8 mouse cellular contexts compared by ENCODE assay signal in genomic region chr3:123266753-123267651, GRCm38 (mm10). TPM values are rescaled to one million over a fixed set of nuclear protein-coding genes. Genes with fewer than 3 reads are reported as not detected.
DNase-seq lines count a peak whose midpoint lies in the region; ATAC-seq lines count a peak whose summit lies in the region.

Gene Sec24d (plus strand): TSS chr3:123267455.

- WGBS in forebrain, embryonic 11.5 days = 4% methylated on average over 68 of the region's 68 CpGs
- 2% methylated on average over 68 of the region's 68 CpGs for WGBS in heart, embryonic 15.5 days
- WGBS in liver, embryonic 13.5 days (ENCODE audit: insufficient replicate concordance) = 4% methylated on average over 67 of the region's 68 CpGs
- 2% methylated on average over 61 of the region's 68 CpGs for WGBS in stomach, embryonic 14.5 days

- peak; percentile 91 for DNase-seq in CD4-positive, CD25-positive, alpha-beta regulatory T cell, adult 2 months (ENCODE audit: low read depth, low spot score)
- DNase-seq in forebrain, embryonic 11.5 days (ENCODE audit: low spot score) = peak; percentile 88
- peak; percentile 85 to 90 for DNase-seq in kidney, postnatal 25 days
- peak; percentile 43 for DNase-seq in liver, embryonic 13.5 days
- peak; percentile 73 to 75 for DNase-seq in natural killer cell, adult 2 months (ENCODE audit: low spot score in 2 of 2)

- no peaks in the 10 kb centered on the region for H3K27me3 ChIP-seq in forebrain, embryonic 11.5 days (ENCODE audit: control insufficient read depth, insufficient read depth, low read length)
- no peaks in the 10 kb centered on the region for H3K27me3 ChIP-seq in heart, embryonic 15.5 days
- peaks cover 26% of the 10 kb centered on the region for H3K27me3 ChIP-seq in liver, embryonic 13.5 days
- no peaks in the 10 kb centered on the region for H3K27me3 ChIP-seq in stomach, embryonic 14.5 days (ENCODE audit: control insufficient read depth, insufficient read depth, low read length)

- no peaks in the 10 kb centered on the region for H3K36me3 ChIP-seq in forebrain, embryonic 11.5 days (ENCODE audit: control insufficient read depth, insufficient read depth, low read length)
- peaks cover 25% of the 10 kb centered on the region for H3K36me3 ChIP-seq in heart, embryonic 15.5 days
- H3K36me3 ChIP-seq in liver, embryonic 13.5 days = peaks cover 11% of the 10 kb centered on the region; the same call in 1 of the 2 replicates
- H3K36me3 ChIP-seq in stomach, embryonic 14.5 days (ENCODE audit: control insufficient read depth, insufficient read depth, low read length) = peaks cover 20% of the 10 kb centered on the region

- H3K4me3 ChIP-seq in brown adipose tissue, adult 24 weeks (ENCODE audit: insufficient read depth, low read depth, low read length) = peak within 1 kb of the TSS; percentile 82
- H3K4me3 ChIP-seq in forebrain, embryonic 11.5 days (ENCODE audit: low read depth, low read length) = peak within 1 kb of the TSS; percentile 70
- H3K4me3 ChIP-seq in heart, embryonic 15.5 days = peak within 1 kb of the TSS; percentile 84
- peak within 1 kb of the TSS; percentile 63 for H3K4me3 ChIP-seq in liver, embryonic 13.5 days (replicated peaks)
- peak within 1 kb of the TSS; percentile 45 for H3K4me3 ChIP-seq in stomach, embryonic 14.5 days (ENCODE audit: low read depth, low read length)

- H3K27ac ChIP-seq in brown adipose tissue, adult 24 weeks (replicated peaks; ENCODE audit: low read depth, low read length) = peak within 1 kb of the TSS; percentile 72
- no peak within 1 kb of the TSS for H3K27ac ChIP-seq in forebrain, embryonic 11.5 days (ENCODE audit: low read depth, low read length)
- H3K27ac ChIP-seq in heart, embryonic 15.5 days = peak within 1 kb of the TSS; percentile 84
- no peak within 1 kb of the TSS; the same call in 1 of the 2 replicates for H3K27ac ChIP-seq in liver, embryonic 13.5 days
- peak within 1 kb of the TSS; percentile 49 for H3K27ac ChIP-seq in stomach, embryonic 14.5 days (ENCODE audit: low read length)

- H3K4me1 ChIP-seq in brown adipose tissue, adult 24 weeks (ENCODE audit: control insufficient read depth, insufficient read depth, insufficient read length, low read length) = peaks cover 3% of the 10 kb centered on the region; the same call in 1 of the 2 replicates
- no peaks in the 10 kb centered on the region; the same call in 1 of the 2 replicates for H3K4me1 ChIP-seq in forebrain, embryonic 11.5 days (replicated peaks; ENCODE audit: control insufficient read depth, insufficient read depth, low read length)
- H3K4me1 ChIP-seq in heart, embryonic 15.5 days (replicated peaks) = peaks cover 31% of the 10 kb centered on the region
- H3K4me1 ChIP-seq in liver, embryonic 13.5 days (replicated peaks) = no peaks in the 10 kb centered on the region; the same call in 1 of the 2 replicates
- no peaks in the 10 kb centered on the region for H3K4me1 ChIP-seq in stomach, embryonic 14.5 days (ENCODE audit: control insufficient read depth, insufficient read depth, low read length)

- peak within 1 kb of the TSS; percentile 55 for H3K9ac ChIP-seq in forebrain, embryonic 11.5 days (ENCODE audit: low read length)
- peak within 1 kb of the TSS; percentile 85 for H3K9ac ChIP-seq in heart, embryonic 15.5 days
- peak within 1 kb of the TSS; percentile 62 for H3K9ac ChIP-seq in liver, embryonic 13.5 days
- peak within 1 kb of the TSS; percentile 57 for H3K9ac ChIP-seq in stomach, embryonic 14.5 days (replicated peaks; ENCODE audit: low read depth, low read length)

- ATAC-seq in forebrain, embryonic 11.5 days (replicated peaks; ENCODE audit: low FRiP score) = peak; percentile 92
- ATAC-seq in heart, embryonic 15.5 days (replicated peaks; ENCODE audit: insufficient number of reproducible peaks, insufficient read depth, low FRiP score, low read depth) = peak; percentile 88
- ATAC-seq in liver, embryonic 13.5 days (ENCODE audit: low read depth) = peak; percentile 79
- peak; percentile 90 for ATAC-seq in stomach, embryonic 14.5 days (ENCODE audit: insufficient number of reproducible peaks, insufficient read depth, low FRiP score, low read depth)

- no peaks in the 10 kb centered on the region for H3K9me3 ChIP-seq in forebrain, embryonic 11.5 days (ENCODE audit: control insufficient read depth, low read length)
- H3K9me3 ChIP-seq in heart, embryonic 15.5 days (replicated peaks) = no peaks in the 10 kb centered on the region
- no peaks in the 10 kb centered on the region for H3K9me3 ChIP-seq in liver, embryonic 13.5 days (replicated peaks)
- no peaks in the 10 kb centered on the region for H3K9me3 ChIP-seq in stomach, embryonic 14.5 days (ENCODE audit: control insufficient read depth, low read depth, low read length)

- H3K4me2 ChIP-seq in forebrain, embryonic 11.5 days (ENCODE audit: low read depth, low read length, severe bottlenecking) = peak within 1 kb of the TSS; percentile 91
- H3K4me2 ChIP-seq in heart, embryonic 15.5 days = peak within 1 kb of the TSS; percentile 73
- H3K4me2 ChIP-seq in liver, embryonic 13.5 days = peak within 1 kb of the TSS; percentile 68
- peak within 1 kb of the TSS; percentile 48 for H3K4me2 ChIP-seq in stomach, embryonic 14.5 days (replicated peaks; ENCODE audit: low read depth, low read length)

RNA-seq across cellular contexts. Expression of gene Sec24d, which starts in this region (rescaled TPM):
- 15.3 and 20.7 TPM in 2 replicates for polyA plus RNA-seq in brown adipose tissue, adult 24 weeks (2012; ENCODE audit: insufficient read depth, insufficient read length, missing spikeins)
- 18.2 and 18.4 TPM in 2 replicates for polyA plus RNA-seq in forebrain, embryonic 11.5 days (2014; fragmentation: Nextera tagmentation; extraction: Ambion mirVana)
- polyA plus RNA-seq in heart, embryonic 15.5 days (2015; fragmentation: Nextera tagmentation; extraction: Ambion mirVana) = 61.9 and 75.0 TPM in 2 replicates
- polyA plus RNA-seq in liver, embryonic 13.5 days (2015; fragmentation: Nextera tagmentation; extraction: Ambion mirVana) = 14.1 and 23.3 TPM in 2 replicates
- polyA plus RNA-seq in stomach, embryonic 14.5 days (2014; fragmentation: Nextera tagmentation; extraction: Ambion mirVana) = 96.9 and 115 TPM in 2 replicates

Comparison
In these comparisons a context has a peak if more than half of its experiments do, and no peak if none do; other contexts are left out.
1. H3K27ac ChIP-seq: peak in brown adipose tissue, adult 24 weeks (single experiment), heart, embryonic 15.5 days (single experiment) and stomach, embryonic 14.5 days (single experiment); none in forebrain, embryonic 11.5 days (single experiment) and liver, embryonic 13.5 days (single experiment).
2. Peak in every context shown above with its lines, with median percentiles within 50 percentile points of each other: DNase-seq, H3K4me3 ChIP-seq, ATAC-seq, H3K4me2 ChIP-seq and H3K9ac ChIP-seq.